Mouse (Mus musculus) left cerebral cortex, adult 2 months (tissue): ENCODE results near the gene Ajap1. TPM values are rescaled to one million over a fixed set of nuclear protein-coding genes. Genes with fewer than 3 reads are reported as not detected.

Experiments used
- DNase-seq, 2 experiments: peaks; one replicate each; pipeline ENCODE4 v3.0.0; 2021 to 2022; ENCODE audit warnings: low spot score in 2 of 2, mixed read lengths in 1 of 2; ENCODE audit errors: extremely low spot score in 1 of 2
- H3K27ac ChIP-seq: fragments of 200-600 bp; 2 replicates; pipeline ENCODE4 v1.8.1; 2022
- H3K4me3 ChIP-seq: fragments of 200-600 bp; 2 replicates; pipeline ENCODE4 v1.8.1; 2022
- CTCF ChIP-seq: fragments of 200-600 bp; IDR thresholded peaks from 2 replicates; pipeline ENCODE4 v1.8.1; 2022; ENCODE audit warnings: antibody characterized with exemption, mild to moderate bottlenecking, moderate library complexity
- intact Hi-C: fragments of 180-260 bp; cut with DNase I; formaldehyde crosslinking; loops from one replicate; pipeline ENCODE4 v1.15.1; 2025
- total RNA-seq, 2 experiments: library from RNA; stranded (reverse); gene quantifications; 2 replicates each; pipeline ENCODE4 v1.2.3; 2021

Gene Ajap1
- total RNA-seq, 2 experiments from 2014 or later = 54.5 to 58.6 TPM

GRCm38 (mm10) chr4:153442522-153442921 lies 40.1 kb downstream of the Ajap1 start:
- peak overlapping the region; percentile 34; the same call in 1 of the 2 replicates for H3K27ac ChIP-seq
- no peak for TF ChIP-seq CTCF
- DNase-seq = no peak
- no peak overlapping the region for H3K4me3 ChIP-seq
- intact Hi-C loops = no loop called here

GRCm38 (mm10) chr4:153439868-153440267 lies 42.7 kb downstream of the Ajap1 start:
- H3K4me3 ChIP-seq = no peak overlapping the region
- no peak for TF ChIP-seq CTCF
- peak; percentile 56 to 63 for DNase-seq
- intact Hi-C loops = loop anchor here (1.0 to 2.0 kb wide), 2 partner anchors 15 to 20 kb away; no protein-coding TSS in a partner anchor
- peak overlapping the region; percentile 96 for H3K27ac ChIP-seq

- no peak overlapping the region for H3K4me3 ChIP-seq
- TF ChIP-seq CTCF = no peak
- DNase-seq = peak; percentile 84 to 85
- peak overlapping the region; percentile 96 for H3K27ac ChIP-seq
- intact Hi-C loops = loop anchor here (1.0 to 2.0 kb wide), 2 partner anchors 14 to 21 kb away; no protein-coding TSS in a partner anchor
These were observed 43.6 kb downstream of the Ajap1 start for GRCm38 (mm10) chr4:153439031-153439430.

GRCm38 (mm10) chr4:153437196-153437595 lies 45.4 kb downstream of the Ajap1 start:
- Histone ChIP-seq H3K4me3 (no peak overlapping the region), H3K27ac (peak overlapping the region; percentile 96)
- intact Hi-C loops = no loop called here
- no peak for DNase-seq
- no peak for TF ChIP-seq CTCF

GRCm38 (mm10) chr4:153435917-153436316 lies 46.7 kb downstream of the Ajap1 start:
- no peak overlapping the region for H3K4me3 ChIP-seq
- intact Hi-C loops = no loop called here
- H3K27ac ChIP-seq = peak overlapping the region; percentile 86
- no peak for DNase-seq
- TF ChIP-seq CTCF = no peak

- no peak for DNase-seq
- Histone ChIP-seq H3K27ac (no peak overlapping the region), H3K4me3 (no peak overlapping the region)
- intact Hi-C loops = no loop called here
- no peak for TF ChIP-seq CTCF
These were observed 52.6 kb downstream of the Ajap1 start for GRCm38 (mm10) chr4:153429971-153430370.

- intact Hi-C loops = loop anchor here (2.0 kb wide), 1 partner anchor 13 kb away; no protein-coding TSS in a partner anchor
- Histone ChIP-seq H3K4me3 (no peak overlapping the region), H3K27ac (peak overlapping the region; percentile 66)
- no peak for DNase-seq
- TF ChIP-seq CTCF = no peak
These were observed 56.5 kb downstream of the Ajap1 start for GRCm38 (mm10) chr4:153425961-153426656.

GRCm38 (mm10) chr4:153424324-153424723 lies 58.3 kb downstream of the Ajap1 start:
- Histone ChIP-seq H3K4me3 (no peak overlapping the region), H3K27ac (peak overlapping the region; percentile 63)
- peak in 1 of 2 experiments; percentile 59 for DNase-seq
- intact Hi-C loops = loop anchor here (1.0 to 2.0 kb wide), 2 partner anchors 14 to 36 kb away; no protein-coding TSS in a partner anchor
- no peak for TF ChIP-seq CTCF

- no peak overlapping the region for H3K4me3 ChIP-seq
- peak in 1 of 2 experiments; percentile 56 for DNase-seq
- TF ChIP-seq CTCF = peak; percentile 31
- intact Hi-C loops = no loop called here
- peak overlapping the region; percentile 79 for H3K27ac ChIP-seq
These were observed 64.7 kb downstream of the Ajap1 start for GRCm38 (mm10) chr4:153417926-153418325.

GRCm38 (mm10) chr4:153417164-153417896 lies 65.3 kb downstream of the Ajap1 start:
- Histone ChIP-seq H3K4me3 (no peak overlapping the region; the same call in 1 of the 2 replicates), H3K27ac (peak overlapping the region; percentile 79)
- intact Hi-C loops = no loop called here
- no peak for DNase-seq
- no peak for TF ChIP-seq CTCF

GRCm38 (mm10) chr4:153416111-153416510 lies 66.5 kb downstream of the Ajap1 start:
- no peak for TF ChIP-seq CTCF
- Histone ChIP-seq H3K4me3 (no peak overlapping the region), H3K27ac (no peak overlapping the region)
- intact Hi-C loops = no loop called here
- DNase-seq = no peak

- no peak for DNase-seq
- no peak for TF ChIP-seq CTCF
- H3K4me3 ChIP-seq = no peak overlapping the region
- peak overlapping the region; percentile 15; the same call in 1 of the 2 replicates for H3K27ac ChIP-seq
- intact Hi-C loops = no loop called here
These were observed 84.2 kb downstream of the Ajap1 start for GRCm38 (mm10) chr4:153398421-153398820.
